Mouse (Mus musculus) ES-Bruce4 (cell line): ENCODE results near the gene Kif2a.

Experiments
- CTCF ChIP-seq: IDR thresholded peaks from one replicate; pipeline ENCODE4 v1.8.1; 2011; ENCODE audit warnings: low read depth, low read length
- EP300 ChIP-seq: IDR thresholded peaks from 2 replicates; pipeline ENCODE4 v1.6.1; 2011; ENCODE audit warnings: low read depth, low read length; ENCODE audit not compliant: insufficient read depth
- POLR2A ChIP-seq: IDR thresholded peaks from one replicate; pipeline ENCODE4 v1.8.1; 2011; ENCODE audit warnings: low read length; ENCODE audit not compliant: insufficient read depth

DNA sequence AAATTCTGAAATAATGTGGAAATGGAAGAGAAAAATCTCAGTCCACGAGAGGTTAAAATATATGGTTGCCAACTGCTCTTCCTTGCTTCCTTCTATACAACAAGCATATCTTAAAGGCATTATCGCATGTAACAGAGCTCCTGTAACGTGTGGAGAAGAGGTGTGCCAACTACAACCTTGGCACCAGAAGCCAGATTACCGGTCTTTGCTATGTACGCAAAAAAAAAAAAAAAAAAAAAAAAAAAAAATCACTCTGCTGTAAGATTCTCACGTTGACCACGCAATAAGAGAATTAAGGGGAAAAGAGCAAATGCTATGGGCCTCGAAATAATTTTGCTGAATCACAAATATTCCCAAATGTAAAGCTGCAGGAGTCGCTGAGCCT lies 86.1 kb downstream of the Kif2a start:
- no peak for TF ChIP-seq CTCF
- no peak for TF ChIP-seq EP300
- no peak for TF ChIP-seq POLR2A
